13 mouse cellular contexts compared by ENCODE assay signal in genomic region chr12:24424958-24425357, GRCm38 (mm10).
DNase-seq lines count a peak whose midpoint lies in the region; ATAC-seq and TF ChIP-seq lines count a peak whose summit lies in the region.
"Had no signal": no experiment of that assay in that cellular context is flagged by ENCODE, and none has a peak within 500 bp of the region (broad histone marks: within the 10 kb centered on the region; RNA-seq: fewer than 3 reads in every experiment).

No protein-coding gene starts in this region.

- 57% methylated on average over 17 of the region's 17 CpGs for WGBS in liver, embryonic 12.5 days (ENCODE audit: insufficient replicate concordance)
- 65% methylated on average over 17 of the region's 17 CpGs for WGBS in kidney, embryonic 16.5 days

- H3K4me3 ChIP-seq in liver, embryonic 12.5 days: no peak overlapping the region
- H3K4me3 ChIP-seq in MEL (ENCODE audit: control insufficient read depth in 1 of 2, insufficient read depth in 1 of 2, low read depth in 2 of 2, low read length in 2 of 2): no peak overlapping the region
- H3K4me3 ChIP-seq in kidney, embryonic 16.5 days (ENCODE audit: low read length): no peak overlapping the region

- no peak for TF ChIP-seq EP300 in MEL (IDR thresholded peaks at IDR 0.05; ENCODE audit: low read depth in 1 of 2, low read length in 2 of 2)

- no peaks in the 10 kb centered on the region for H3K27me3 ChIP-seq in liver, embryonic 12.5 days (replicated peaks)
- H3K27me3 ChIP-seq in MEL (ENCODE audit: control insufficient read depth in 1 of 2, insufficient read depth in 2 of 2, low read length in 2 of 2): no peaks in the 10 kb centered on the region
- H3K27me3 ChIP-seq in kidney, embryonic 16.5 days (ENCODE audit: insufficient read depth, low read length): no peaks in the 10 kb centered on the region

- H3K9me3 ChIP-seq in liver, embryonic 12.5 days (replicated peaks): peaks cover 6% of the 10 kb centered on the region; the same call in 1 of the 2 replicates
- no peaks in the 10 kb centered on the region for H3K9me3 ChIP-seq in MEL (replicated peaks; ENCODE audit: insufficient read depth, low read length)
- 0 out of 2 replicates have a peak, but pooled peaks cover 3% of the 10 kb centered on the region for H3K9me3 ChIP-seq in kidney, embryonic 16.5 days (ENCODE audit: low read length)

- H3K27ac ChIP-seq in liver, embryonic 12.5 days: no peak overlapping the region
- no peak overlapping the region for H3K27ac ChIP-seq in MEL (ENCODE audit: control insufficient read depth, low read depth, low read length)
- H3K27ac ChIP-seq in kidney, embryonic 16.5 days (ENCODE audit: low read length): no peak overlapping the region
- H3K27ac ChIP-seq: hindbrain, postnatal 0 days had no signal

- peak; percentile 3 for DNase-seq in liver
- DNase-seq in MEL (ENCODE audit: low read depth, low spot score): peak; percentile 59
- DNase-seq in embryo, embryonic 10 days (ENCODE audit: low spot score): peak; percentile 3
- peak; percentile 49 for DNase-seq in mesoderm, embryonic 11.5 days (ENCODE audit: low read depth, low spot score)
- no peak for DNase-seq in cerebellum, adult 11 months
- DNase-seq: cerebellum, postnatal 25 days; forebrain, postnatal 0 days; heart, adult 11 months; lung, postnatal 14 days; thymus, postnatal 25 days had no signal

- H3K9ac ChIP-seq in liver, embryonic 12.5 days: no peak overlapping the region
- no peak overlapping the region for H3K9ac ChIP-seq in MEL (ENCODE audit: control insufficient read depth, low read depth, low read length, poor library complexity, severe bottlenecking)
- H3K9ac ChIP-seq in kidney, embryonic 16.5 days (replicated peaks; ENCODE audit: low read length): no peak overlapping the region
- H3K9ac ChIP-seq: forebrain, postnatal 0 days had no signal

- H3K4me1 ChIP-seq in liver, embryonic 12.5 days: no peaks in the 10 kb centered on the region
- no peaks in the 10 kb centered on the region for H3K4me1 ChIP-seq in MEL (ENCODE audit: control insufficient read depth in 1 of 2, insufficient read depth in 2 of 2, low read length in 2 of 2)
- H3K4me1 ChIP-seq in kidney, embryonic 16.5 days (ENCODE audit: insufficient read depth, low read length): no peaks in the 10 kb centered on the region

- no peaks in the 10 kb centered on the region for H3K79me2 ChIP-seq in MEL (ENCODE audit: control insufficient read depth, insufficient read depth, low read length, poor library complexity)

- no peak for TF ChIP-seq CTCF in MEL (IDR thresholded peaks at IDR 0.05 in 2 of 3, conservative IDR thresholded peaks at IDR 0.05 in 1 of 3; ENCODE audit: control insufficient read depth in 1 of 3, insufficient read depth in 1 of 3, low read depth in 2 of 3, low read length in 3 of 3, poor library complexity in 1 of 3, severe bottlenecking in 1 of 3)

- no peak for TF ChIP-seq POLR2A in MEL (IDR thresholded peaks at IDR 0.05; ENCODE audit: control insufficient read depth in 1 of 2, insufficient read depth in 1 of 2, low read depth in 1 of 2, low read length in 2 of 2, poor library complexity in 1 of 2)

- ATAC-seq in liver, embryonic 12.5 days: no peak
- ATAC-seq in kidney, embryonic 16.5 days (ENCODE audit: low FRiP score, low TSS enrichment): no peak
- ATAC-seq: forebrain, postnatal 0 days; hindbrain, postnatal 0 days had no signal

- no peak for TF ChIP-seq RAD21 in MEL (IDR thresholded peaks at IDR 0.05; ENCODE audit: low read depth, low read length)

- H3K4me2 ChIP-seq in liver, embryonic 12.5 days: no peak overlapping the region
- H3K4me2 ChIP-seq in kidney, embryonic 16.5 days (replicated peaks; ENCODE audit: low read depth, low read length): no peak overlapping the region

- H3K36me3 ChIP-seq in liver, embryonic 12.5 days: no peaks in the 10 kb centered on the region
- no peaks in the 10 kb centered on the region for H3K36me3 ChIP-seq in MEL (ENCODE audit: control insufficient read depth in 1 of 2, insufficient read depth in 2 of 2, low read length in 2 of 2)
- H3K36me3 ChIP-seq in kidney, embryonic 16.5 days (ENCODE audit: insufficient read depth, low read length): no peaks in the 10 kb centered on the region

TF ChIP-seq in MEL, 35 proteins besides CTCF, POLR2A, EP300 and RAD21:
- TF ChIP-seq USF1 (IDR thresholded peaks at IDR 0.05; ENCODE audit: low read depth, low read length) (no peak), UBTF (IDR thresholded peaks at IDR 0.05; ENCODE audit: borderline replicate concordance, insufficient read depth, low read depth, low read length) (no peak), NELFE (IDR thresholded peaks at IDR 0.05; ENCODE audit: low read depth, low read length) (no peak), SIN3A (IDR thresholded peaks at IDR 0.05; ENCODE audit: low read length) (peak; percentile 97)
